Mouse (Mus musculus) erythroblast, embryonic 14.5 days (primary cell): ENCODE data around the gene Thap2.

Source experiments
- GATA1 ChIP-seq: IDR thresholded peaks from 2 replicates; pipeline ENCODE4 v1.6.1; 2012; ENCODE audit warnings: low read length, inconsistent platforms, mixed read lengths
- TAL1 ChIP-seq: IDR thresholded peaks from 3 replicates; pipeline ENCODE4 v1.6.1; 2012; ENCODE audit warnings: low read length, inconsistent platforms, mixed read lengths

GRCm38 (mm10) chr10:115333528-115333927 lies 50.7 kb downstream of the Thap2 start:
- TF ChIP-seq GATA1 = no peak
- TF ChIP-seq TAL1 = no peak
